Mouse (Mus musculus): ENCODE data around the gene Gimd1.

Gimd1 gene

GRCm38 (mm10) chr3:132629601-132630239, at the start of gene Gimd1:
Gene Gimd1, plus strand, starts transcription at chr3:132629820.
- no peak for DNase-seq (ENCODE audit: low spot score in 2 of 2)

GRCm38 (mm10) chr3:132581198-132581597, 48.4 kb upstream of the Gimd1 start:
- DNase-seq (ENCODE audit: low spot score in 2 of 2): no peak

GRCm38 (mm10) chr3:132582339-132582738, 47.3 kb upstream of the Gimd1 start:
- no peak for DNase-seq (ENCODE audit: low spot score in 2 of 2)

- no peak for DNase-seq (ENCODE audit: low spot score in 2 of 2)
Measured at GRCm38 (mm10) chr3:132585122-132585972, 44.3 kb upstream of the Gimd1 start.

GRCm38 (mm10) chr3:132588146-132588545, 41.5 kb upstream of the Gimd1 start:
- no peak for DNase-seq (ENCODE audit: low spot score in 2 of 2)

GRCm38 (mm10) chr3:132590010-132590409, 39.6 kb upstream of the Gimd1 start:
- DNase-seq (ENCODE audit: low spot score in 2 of 2): no peak

- DNase-seq (ENCODE audit: low spot score in 2 of 2): no peak
Measured at GRCm38 (mm10) chr3:132590604-132591003, 39.0 kb upstream of the Gimd1 start.

- DNase-seq (ENCODE audit: low spot score in 2 of 2): peak in 1 of 2 experiments; percentile 8
Measured at GRCm38 (mm10) chr3:132628741-132629140, 879 bp upstream of the Gimd1 start.

GRCm38 (mm10) chr3:132633261-132633660, 3.6 kb downstream of the Gimd1 start:
- no peak for DNase-seq (ENCODE audit: low spot score in 2 of 2)

- DNase-seq (ENCODE audit: low spot score in 2 of 2): no peak
Measured at GRCm38 (mm10) chr3:132637080-132637479, 7.5 kb downstream of the Gimd1 start.

- DNase-seq (ENCODE audit: low spot score in 2 of 2): no peak
Measured at GRCm38 (mm10) chr3:132644071-132644470, 14.5 kb downstream of the Gimd1 start.

GRCm38 (mm10) chr3:132646814-132647213, 17.2 kb downstream of the Gimd1 start:
- no peak for DNase-seq (ENCODE audit: low spot score in 2 of 2)

GRCm38 (mm10) chr3:132649368-132649767, 19.7 kb downstream of the Gimd1 start:
- no peak for DNase-seq (ENCODE audit: low spot score in 2 of 2)

GRCm38 (mm10) chr3:132650191-132650590, 20.6 kb downstream of the Gimd1 start:
- no peak for DNase-seq (ENCODE audit: low spot score in 2 of 2)

GRCm38 (mm10) chr3:132651776-132652175, 22.2 kb downstream of the Gimd1 start:
- DNase-seq (ENCODE audit: low spot score in 2 of 2): no peak

- DNase-seq (ENCODE audit: low spot score in 2 of 2): no peak
Measured at GRCm38 (mm10) chr3:132653959-132654358, 24.3 kb downstream of the Gimd1 start.

GRCm38 (mm10) chr3:132655955-132656354, 26.3 kb downstream of the Gimd1 start:
- DNase-seq (ENCODE audit: low spot score in 2 of 2): no peak

GRCm38 (mm10) chr3:132677494-132677893, 47.9 kb downstream of the Gimd1 start:
- DNase-seq (ENCODE audit: low spot score in 2 of 2): no peak

- DNase-seq (ENCODE audit: low spot score in 2 of 2): peak; percentile 87 to 93
Measured at GRCm38 (mm10) chr3:132683447-132684230, 54.0 kb downstream of the Gimd1 start, which contains the start of gene Tbck. Gene Tbck, plus strand, starts transcription at chr3:132684144.

GRCm38 (mm10) chr3:132684231-132684928, 54.8 kb downstream of the Gimd1 start, which contains the start of gene Aimp1:
Gene Aimp1, minus strand, starts transcription at chr3:132684370.
- no peak for DNase-seq (ENCODE audit: low spot score in 2 of 2)
